Mouse (Mus musculus) C2C12 (cell line): Measurements from ENCODE around the gene Ddx59. TPM values are rescaled to one million over a fixed set of nuclear protein-coding genes. Genes with fewer than 3 reads are reported as not detected.

ENCODE experiments used
- H3K27me3 ChIP-seq: one replicate; pipeline ENCODE4 v1.6.1; 2011; ENCODE audit not compliant: control insufficient read depth, insufficient read depth, insufficient read length
- H3K36me3 ChIP-seq: one replicate; pipeline ENCODE4 v1.6.1; 2011; ENCODE audit not compliant: control insufficient read depth, insufficient read depth
- H3K4me3 ChIP-seq: one replicate; pipeline ENCODE4 v1.5.1; 2011; ENCODE audit warnings: mild to moderate bottlenecking, control low read depth; ENCODE audit not compliant: poor library complexity, insufficient read depth, severe bottlenecking
- H3K79me2 ChIP-seq: one replicate; pipeline ENCODE4 v1.6.1; 2011; ENCODE audit not compliant: control insufficient read depth, insufficient read depth
- H3K79me3 ChIP-seq: one replicate; pipeline ENCODE4 v1.6.1; 2011; ENCODE audit warnings: low read depth, control low read depth
- H3ac ChIP-seq: one replicate; pipeline ENCODE3; 2011; ENCODE audit warnings: low read depth; ENCODE audit not compliant: control insufficient read depth, insufficient read length
- CEBPB ChIP-seq: IDR thresholded peaks from one replicate; pipeline ENCODE4 v1.6.1; 2011; ENCODE audit warnings: low read depth, mild to moderate bottlenecking, control low read depth, moderate library complexity
- CTCF ChIP-seq: IDR thresholded peaks from one replicate; pipeline ENCODE4 v1.5.1; 2011; ENCODE audit not compliant: control insufficient read depth, insufficient read depth, insufficient read length
- FOSL1 ChIP-seq: IDR thresholded peaks from one replicate; pipeline ENCODE4 v1.8.0; 2011; ENCODE audit warnings: mild to moderate bottlenecking, low read length; ENCODE audit not compliant: poor library complexity, insufficient read depth, severe bottlenecking
- MAX ChIP-seq: IDR thresholded peaks from one replicate; pipeline ENCODE4 v1.6.1; 2011; ENCODE audit warnings: mild to moderate bottlenecking, control low read depth
- MYOD1 ChIP-seq: IDR thresholded peaks from one replicate; pipeline ENCODE4 v1.6.1; 2011; ENCODE audit warnings: low read depth; ENCODE audit not compliant: control insufficient read depth, insufficient read length
- MYOG ChIP-seq: IDR thresholded peaks from one replicate; pipeline ENCODE4 v1.6.1; 2011; ENCODE audit not compliant: control insufficient read depth, insufficient read length; ENCODE audit errors: extremely low read depth
- USF1 ChIP-seq: IDR thresholded peaks from one replicate; pipeline ENCODE4 v1.6.1; 2011; ENCODE audit warnings: low read depth, mild to moderate bottlenecking, control low read depth, moderate library complexity
- polyA plus RNA-seq: library from polyadenylated mRNA; unstranded; fragments of >200 nt; fragmentation: generic; extraction: Trizol; gene quantifications from one replicate; pipeline ENCODE4 v1.2.1, GENCODE M21; 2012; ENCODE audit warnings: missing spikeins

Ddx59 gene
- polyA plus RNA-seq, 1 experiment: 6.0 TPM

- TF ChIP-seq USF1 (no peak), MAX (no peak), FOSL1 (no peak), MYOD1 (no peak), MYOG (no peak), CEBPB (no peak), CTCF (no peak)
- no peak overlapping the region for H3K4me3 ChIP-seq
- H3K27me3 ChIP-seq: no peaks in the 10 kb centered on the region
- H3K79me3 ChIP-seq: no peaks in the 10 kb centered on the region
- H3ac ChIP-seq: no peak overlapping the region
- no peaks in the 10 kb centered on the region for H3K79me2 ChIP-seq
- no peaks in the 10 kb centered on the region for H3K36me3 ChIP-seq
Measured at GRCm38 (mm10) chr1:136444555-136445255, 29.6 kb downstream of the Ddx59 start.

- H3K27me3 ChIP-seq: no peaks in the 10 kb centered on the region
- no peaks in the 10 kb centered on the region for H3K79me2 ChIP-seq
- H3K4me3 ChIP-seq: no peak overlapping the region
- no peaks in the 10 kb centered on the region for H3K79me3 ChIP-seq
- no peak overlapping the region for H3ac ChIP-seq
- no peaks in the 10 kb centered on the region for H3K36me3 ChIP-seq
- TF ChIP-seq FOSL1 (no peak), MYOD1 (no peak), CEBPB (no peak), USF1 (no peak), CTCF (no peak), MAX (no peak), MYOG (no peak)
Measured at GRCm38 (mm10) chr1:136446933-136447332, 31.9 kb downstream of the Ddx59 start.

GRCm38 (mm10) chr1:136447338-136447737 lies 32.3 kb downstream of the Ddx59 start:
- TF ChIP-seq MYOD1 (no peak), FOSL1 (no peak), CEBPB (no peak), MYOG (no peak), USF1 (no peak), MAX (no peak), CTCF (no peak)
- Histone ChIP-seq H3ac (no peak overlapping the region), H3K36me3 (no peaks in the 10 kb centered on the region), H3K27me3 (no peaks in the 10 kb centered on the region), H3K79me3 (no peaks in the 10 kb centered on the region), H3K79me2 (no peaks in the 10 kb centered on the region), H3K4me3 (no peak overlapping the region)

GRCm38 (mm10) chr1:136449541-136449940 lies 34.5 kb downstream of the Ddx59 start:
- Histone ChIP-seq H3K79me2 (no peaks in the 10 kb centered on the region), H3K36me3 (no peaks in the 10 kb centered on the region), H3K27me3 (no peaks in the 10 kb centered on the region), H3K4me3 (no peak overlapping the region), H3K79me3 (no peaks in the 10 kb centered on the region), H3ac (no peak overlapping the region)
- TF ChIP-seq USF1: no peak
- no peak for TF ChIP-seq MAX
- no peak for TF ChIP-seq CTCF
- TF ChIP-seq CEBPB: no peak
- TF ChIP-seq MYOG: no peak
- no peak for TF ChIP-seq FOSL1
- TF ChIP-seq MYOD1: no peak

GRCm38 (mm10) chr1:136450206-136450605 lies 35.1 kb downstream of the Ddx59 start:
- Histone ChIP-seq H3K27me3 (no peaks in the 10 kb centered on the region), H3ac (no peak overlapping the region), H3K36me3 (no peaks in the 10 kb centered on the region), H3K79me3 (no peaks in the 10 kb centered on the region), H3K4me3 (no peak overlapping the region), H3K79me2 (no peaks in the 10 kb centered on the region)
- TF ChIP-seq MAX: no peak
- no peak for TF ChIP-seq FOSL1
- no peak for TF ChIP-seq MYOG
- no peak for TF ChIP-seq MYOD1
- TF ChIP-seq USF1: no peak
- no peak for TF ChIP-seq CTCF
- TF ChIP-seq CEBPB: no peak

- Histone ChIP-seq H3K36me3 (no peaks in the 10 kb centered on the region), H3ac (no peak overlapping the region), H3K4me3 (no peak overlapping the region), H3K27me3 (no peaks in the 10 kb centered on the region), H3K79me3 (no peaks in the 10 kb centered on the region), H3K79me2 (no peaks in the 10 kb centered on the region)
- no peak for TF ChIP-seq USF1
Measured at GRCm38 (mm10) chr1:136452421-136452820, 37.4 kb downstream of the Ddx59 start.
